Mouse (Mus musculus): ENCODE results near the gene Bcl2l10. TPM values are rescaled to one million over a fixed set of nuclear protein-coding genes. Genes with fewer than 3 reads are reported as not detected.
"Not testable (repeated sequence)": the region's sequence is repeated elsewhere in the genome, so short reads cannot be mapped to it uniquely, and the experiment has no call there.

Bcl2l10 gene
- total RNA-seq, 2 experiments from 2014 or later = not detected

GRCm38 (mm10) chr9:75338016-75338415 is 9.5 kb upstream of the Bcl2l10 start:
- DNase-seq = no peak
- intact Hi-C loops (cut with DNase I) = no loop called here

GRCm38 (mm10) chr9:75342433-75342832 is 5.1 kb upstream of the Bcl2l10 start:
- intact Hi-C loops (cut with DNase I) = no loop called here
- DNase-seq = no peak

GRCm38 (mm10) chr9:75348066-75348465 is 508 bp downstream of the Bcl2l10 start:
- DNase-seq = no peak
- intact Hi-C loops (cut with DNase I) = no loop called here

GRCm38 (mm10) chr9:75348641-75349040 is 1.1 kb downstream of the Bcl2l10 start:
- intact Hi-C loops (cut with DNase I) = no loop called here

GRCm38 (mm10) chr9:75353094-75353493 is 5.5 kb downstream of the Bcl2l10 start:
- intact Hi-C loops (cut with DNase I) = no loop called here
- DNase-seq = no peak

More at GRCm38 (mm10) chr9:75348641-75349040, 1.1 kb downstream of the Bcl2l10 start:
- no peak for DNase-seq

GRCm38 (mm10) chr9:75355783-75356182 is 8.2 kb downstream of the Bcl2l10 start:
- intact Hi-C loops (cut with DNase I) = no loop called here

GRCm38 (mm10) chr9:75357087-75357654 is 9.6 kb downstream of the Bcl2l10 start:
- DNase-seq = no peak
- intact Hi-C loops (cut with DNase I) = no loop called here

More at GRCm38 (mm10) chr9:75355783-75356182, 8.2 kb downstream of the Bcl2l10 start:
- DNase-seq = no peak

GRCm38 (mm10) chr9:75361699-75362098 is 14.1 kb downstream of the Bcl2l10 start:
- peak; percentile 42 to 75 for DNase-seq
- intact Hi-C loops (cut with DNase I) = loop anchor here (1.0 kb wide), 1 partner anchor 77 kb away; no protein-coding TSS in a partner anchor

GRCm38 (mm10) chr9:75362201-75362600 is 14.6 kb downstream of the Bcl2l10 start:
- DNase-seq = no peak
- intact Hi-C loops (cut with DNase I) = no loop called here

GRCm38 (mm10) chr9:75363001-75363400 is 15.4 kb downstream of the Bcl2l10 start:
- intact Hi-C loops (cut with DNase I) = no loop called here
- DNase-seq = no peak

GRCm38 (mm10) chr9:75363702-75364101 is 16.1 kb downstream of the Bcl2l10 start:
- DNase-seq; intact Hi-C loops (cut with DNase I): not testable (repeated sequence)

GRCm38 (mm10) chr9:75365195-75365594 is 17.6 kb downstream of the Bcl2l10 start:
- intact Hi-C loops (cut with DNase I) = loop anchor here (5.0 kb wide), 1 partner anchor 147 kb away; no protein-coding TSS in a partner anchor
- DNase-seq = no peak

GRCm38 (mm10) chr9:75366191-75366590 is 18.6 kb downstream of the Bcl2l10 start:
- no peak for DNase-seq
- intact Hi-C loops (cut with DNase I) = loop anchor here (5.0 kb wide), 1 partner anchor 146 kb away; no protein-coding TSS in a partner anchor

GRCm38 (mm10) chr9:75368779-75369178 is 21.2 kb downstream of the Bcl2l10 start:
- DNase-seq = no peak
- intact Hi-C loops (cut with DNase I) = loop anchor here (5.0 kb wide), 1 partner anchor 144 kb away; no protein-coding TSS in a partner anchor

GRCm38 (mm10) chr9:75375606-75376005 is 28.0 kb downstream of the Bcl2l10 start:
- no peak for DNase-seq
- intact Hi-C loops (cut with DNase I) = no loop called here

- intact Hi-C loops (cut with DNase I) = no loop called here
- no peak for DNase-seq
Observed at GRCm38 (mm10) chr9:75376428-75376827, 28.9 kb downstream of the Bcl2l10 start.

- intact Hi-C loops (cut with DNase I) = no loop called here
- no peak for DNase-seq
Observed at GRCm38 (mm10) chr9:75378774-75379173, 31.2 kb downstream of the Bcl2l10 start.

- no peak for DNase-seq
- intact Hi-C loops (cut with DNase I) = no loop called here
Observed at GRCm38 (mm10) chr9:75382825-75383224, 35.3 kb downstream of the Bcl2l10 start.

- no peak for DNase-seq
- intact Hi-C loops (cut with DNase I) = no loop called here
Observed at GRCm38 (mm10) chr9:75383785-75384184, 36.2 kb downstream of the Bcl2l10 start.

- intact Hi-C loops (cut with DNase I) = no loop called here
- no peak for DNase-seq
Observed at GRCm38 (mm10) chr9:75384337-75384962, 36.9 kb downstream of the Bcl2l10 start.

GRCm38 (mm10) chr9:75385218-75385974 is 37.8 kb downstream of the Bcl2l10 start:
- DNase-seq = no peak
- intact Hi-C loops (cut with DNase I) = no loop called here

All from gastrocnemius, postnatal 36 days (tissue).